Mouse (Mus musculus): ENCODE measurements at regions not wholly inside any gene's neighbourhood (a gene's known extent, or its start where the extent isn't known, plus 50 kb on each side); places are given as distances from the start of the nearest gene placed in this dataset.

GRCm38 (mm10) chr9:27221183-27221582, 66.0 kb upstream of the Jam3 start:
- TF ChIP-seq CTCF (IDR thresholded peaks at IDR 0.05 in 2 of 3, conservative IDR thresholded peaks at IDR 0.05 in 1 of 3; ENCODE audit: control insufficient read depth in 1 of 3, insufficient read depth in 1 of 3, low read depth in 2 of 3, low read length in 3 of 3, poor library complexity in 1 of 3, severe bottlenecking in 1 of 3) (peak in 2 of 3 experiments; percentile 15 to 22; a peak in 1 of 6 replicates), CHD2 (IDR thresholded peaks at IDR 0.05; ENCODE audit: low read length) (no peak), POLR2A (IDR thresholded peaks at IDR 0.05; ENCODE audit: control insufficient read depth in 1 of 2, insufficient read depth in 1 of 2, low read depth in 1 of 2, low read length in 2 of 2, poor library complexity in 1 of 2) (no peak), EP300 (IDR thresholded peaks at IDR 0.05; ENCODE audit: low read depth in 1 of 2, low read length in 2 of 2) (no peak), RCOR1 (IDR thresholded peaks at IDR 0.05; ENCODE audit: low read depth, low read length) (no peak), MYC (IDR thresholded peaks at IDR 0.05; ENCODE audit: low read depth, low read length) (no peak), ELF1 (IDR thresholded peaks at IDR 0.05; ENCODE audit: low read depth, low read length) (no peak), JUND (IDR thresholded peaks at IDR 0.05; ENCODE audit: low read depth, low read length) (no peak), E2F4 (IDR thresholded peaks at IDR 0.05; ENCODE audit: borderline replicate concordance, low read depth, low read length) (no peak), TCF12 (IDR thresholded peaks at IDR 0.05; ENCODE audit: low read depth, low read length) (no peak), ZC3H11A (IDR thresholded peaks at IDR 0.05; ENCODE audit: low read depth, low read length) (no peak), TAL1 (IDR thresholded peaks at IDR 0.05; ENCODE audit: low read length) (no peak)

All from MEL (cell line).